Mouse (Mus musculus) limb, embryonic 13.5 days (tissue): Measurements from ENCODE around the gene Gzmf. TPM values are rescaled to one million over a fixed set of nuclear protein-coding genes. Genes with fewer than 3 reads are reported as not detected.
"Not testable (repeated sequence)": the region's sequence is repeated elsewhere in the genome, so short reads cannot be mapped to it uniquely, and the experiment has no call there.

Experiments
- ATAC-seq: fragments of 200-750 bp; cut with Nextera tagmentation; 2 replicates; pipeline ENCODE4 v1.8.0; 2017; ENCODE audit warnings: low read depth, moderate number of reproducible peaks, moderate TSS enrichment; ENCODE audit not compliant: low FRiP score
- H3K27ac ChIP-seq: fragments of 300-500 bp; sonication (generic); 2 replicates; pipeline ENCODE4 v1.5.1; 2015; ENCODE audit warnings: inconsistent platforms, mild to moderate bottlenecking, moderate library complexity
- H3K27me3 ChIP-seq: fragments of 300-500 bp; sonication (generic); 2 replicates; pipeline ENCODE4 v1.6.1; 2015; ENCODE audit warnings: mild to moderate bottlenecking, inconsistent platforms
- H3K36me3 ChIP-seq: fragments of 300-500 bp; sonication (generic); 2 replicates; pipeline ENCODE4 v1.6.1; 2015; ENCODE audit warnings: inconsistent platforms, mild to moderate bottlenecking, moderate library complexity
- H3K4me1 ChIP-seq: fragments of 300-500 bp; sonication (generic); 2 replicates; pipeline ENCODE4 v1.6.1; 2015; ENCODE audit warnings: inconsistent platforms
- H3K4me2 ChIP-seq: fragments of 300-500 bp; sonication (generic); replicated peaks from 2 replicates; pipeline ENCODE4 v1.6.1; 2015; ENCODE audit warnings: inconsistent platforms, mild to moderate bottlenecking, moderate library complexity
- H3K4me3 ChIP-seq: fragments of 300-500 bp; sonication (generic); 2 replicates; pipeline ENCODE4 v1.5.1; 2015; ENCODE audit warnings: moderate library complexity, mild to moderate bottlenecking, inconsistent platforms
- H3K9ac ChIP-seq: fragments of 300-500 bp; sonication (generic); 2 replicates; pipeline ENCODE4 v1.6.1; 2015; ENCODE audit warnings: mild to moderate bottlenecking, inconsistent platforms
- H3K9me3 ChIP-seq: fragments of 300-500 bp; sonication (generic); 2 replicates; pipeline ENCODE4 v1.6.1; 2016; ENCODE audit warnings: inconsistent platforms
- WGBS: fragments of 180-500 bp; shearing (Covaris S2); methylation state at CpG from one replicate; pipeline ENCODE4 v1.1.7; 2015; 5-methylcytosine and 5-hydroxymethylcytosine counted together
- polyA plus RNA-seq: library from polyadenylated mRNA; unstranded; fragments of >200 nt; fragmentation: Nextera tagmentation; extraction: Ambion mirVana; gene quantifications from 2 replicates; pipeline ENCODE4 v1.2.1, GENCODE M21; 2015

The Gzmf gene
- polyA plus RNA-seq: not detected in 2 replicates

DNA sequence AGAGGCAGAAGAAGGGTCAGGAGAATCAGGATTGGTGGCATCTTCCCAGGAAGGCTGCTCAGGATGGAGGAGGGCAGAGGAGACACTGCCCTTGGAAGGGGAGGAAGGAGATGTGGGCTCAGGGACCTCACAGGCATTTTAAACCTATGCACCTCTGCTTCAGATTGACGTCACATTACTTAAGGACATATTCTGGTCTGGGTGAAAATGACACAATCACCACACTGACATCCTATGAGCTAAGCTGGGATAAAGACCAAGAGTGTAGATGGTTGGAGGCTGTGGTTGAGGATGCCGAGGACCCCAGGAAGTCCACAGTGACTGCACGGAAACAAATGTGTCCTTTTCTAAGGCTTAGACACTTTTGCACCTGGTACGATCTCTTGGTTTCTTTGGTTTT, at the start of gene Gzmf:
Gene Gzmf, minus strand, starts transcription at position 101 of the 400 bp plus-strand sequence.
- Histone ChIP-seq H3K4me3 (no peak within 1 kb of the TSS), H3K27ac (no peak within 1 kb of the TSS), H3K9ac (no peak within 1 kb of the TSS), H3K27me3 (no peaks in the 10 kb centered on the region), H3K4me2 (no peak within 1 kb of the TSS), H3K9me3 (no peaks in the 10 kb centered on the region), H3K36me3 (no peaks in the 10 kb centered on the region), H3K4me1 (no peaks in the 10 kb centered on the region)
- ATAC-seq: no peak
- WGBS: 88% methylated on average over 4 of the region's 4 CpGs

GRCm38 (mm10) chr14:56240409-56240808, 29.2 kb upstream of the Gzmf start:
- H3K4me1 ChIP-seq: no peaks in the 10 kb centered on the region
- no peak overlapping the region for H3K4me3 ChIP-seq
- no peaks in the 10 kb centered on the region for H3K36me3 ChIP-seq
- H3K4me2 ChIP-seq: no peak overlapping the region
- H3K9ac ChIP-seq: no peak overlapping the region
- no peaks in the 10 kb centered on the region for H3K9me3 ChIP-seq
- no peaks in the 10 kb centered on the region for H3K27me3 ChIP-seq
- no peak overlapping the region for H3K27ac ChIP-seq
- ATAC-seq: no peak

GRCm38 (mm10) chr14:56234556-56234955, 23.3 kb upstream of the Gzmf start, which contains the start of gene Gzmc:
Gene Gzmc (minus strand): TSS chr14:56234656.
- ATAC-seq: no peak
- Histone ChIP-seq H3K9ac (no peak within 1 kb of the TSS), H3K4me1 (no peaks in the 10 kb centered on the region), H3K4me2 (no peak within 1 kb of the TSS), H3K27ac (no peak within 1 kb of the TSS), H3K27me3 (no peaks in the 10 kb centered on the region), H3K4me3 (no peak within 1 kb of the TSS), H3K36me3 (no peaks in the 10 kb centered on the region), H3K9me3 (no peaks in the 10 kb centered on the region)
- 66% methylated on average over 2 of the region's 2 CpGs for WGBS

DNA sequence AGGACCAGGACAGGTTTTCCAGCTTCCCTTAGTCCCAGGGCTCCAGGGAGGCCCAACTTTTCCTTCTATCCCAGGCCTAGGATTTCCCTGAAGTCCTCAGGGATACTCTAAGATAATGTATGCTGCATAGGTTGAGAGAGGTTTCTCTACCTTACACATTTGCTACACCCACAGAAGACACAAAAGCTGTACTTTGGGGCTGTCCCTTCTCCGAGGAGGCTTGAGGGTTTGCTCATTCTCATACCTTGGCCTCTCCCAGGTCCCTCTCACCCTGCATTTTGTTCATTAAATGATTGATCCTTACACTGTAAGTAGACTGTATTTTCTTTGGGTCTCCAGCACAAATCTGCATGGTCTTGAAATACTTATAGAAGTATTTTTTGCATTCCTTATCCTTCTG, 5.6 kb downstream of the Gzmf start:
- H3K9ac ChIP-seq: no peak overlapping the region
- H3K27ac ChIP-seq: no peak overlapping the region
- no peak for ATAC-seq
- H3K4me1 ChIP-seq: no peaks in the 10 kb centered on the region
- H3K27me3 ChIP-seq: no peaks in the 10 kb centered on the region
- no peaks in the 10 kb centered on the region for H3K36me3 ChIP-seq
- no peak overlapping the region for H3K4me3 ChIP-seq
- H3K9me3 ChIP-seq: no peaks in the 10 kb centered on the region
- H3K4me2 ChIP-seq: no peak overlapping the region
- 89% methylated on average over 1 of the region's 1 CpGs for WGBS

DNA sequence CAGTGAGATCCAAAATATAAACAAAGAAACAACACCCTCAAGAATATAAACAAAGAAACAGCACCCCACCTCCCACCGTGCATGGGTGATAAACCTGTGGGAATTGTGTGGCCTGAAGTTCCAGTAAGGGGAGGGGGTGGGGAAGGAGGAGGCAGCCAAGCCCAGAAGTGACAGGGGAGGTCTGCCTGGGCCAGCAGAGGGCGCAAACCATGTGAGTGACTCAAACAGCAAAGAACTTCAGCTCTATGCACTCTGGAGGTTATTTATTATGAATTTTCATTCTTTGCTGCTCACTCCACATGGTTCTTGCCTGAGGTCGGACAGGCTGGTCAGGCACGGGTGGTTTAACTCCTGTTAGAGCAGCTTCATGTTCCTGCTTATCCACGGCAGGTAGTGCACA, 6.2 kb downstream of the Gzmf start:
- H3K36me3 ChIP-seq, H3K4me3 ChIP-seq, H3K27me3 ChIP-seq, ATAC-seq, H3K9me3 ChIP-seq, H3K27ac ChIP-seq, H3K9ac ChIP-seq, H3K4me2 ChIP-seq, H3K4me1 ChIP-seq: not testable (repeated sequence)
- 39% methylated on average over 5 of the region's 5 CpGs for WGBS

DNA sequence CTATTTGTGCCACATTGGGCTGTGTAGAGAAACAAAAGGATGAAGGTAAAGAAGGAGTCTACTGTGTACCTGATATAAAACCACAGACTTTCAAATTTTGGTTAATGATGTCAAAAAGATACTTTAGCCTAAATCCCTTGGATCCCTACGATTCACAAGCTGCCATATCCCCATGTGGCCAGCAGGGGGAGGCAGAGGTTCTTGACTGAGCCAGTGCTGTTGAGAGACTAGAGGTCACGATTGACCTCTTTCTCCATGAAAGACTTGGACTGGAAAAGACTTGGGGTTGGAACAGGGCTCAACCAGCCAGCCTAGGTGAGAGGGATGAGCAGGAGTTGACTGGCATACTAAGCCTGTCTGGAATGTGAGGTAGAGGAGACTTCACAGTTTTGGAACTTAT, 7.2 kb downstream of the Gzmf start:
- H3K9ac ChIP-seq: no peak overlapping the region

DNA sequence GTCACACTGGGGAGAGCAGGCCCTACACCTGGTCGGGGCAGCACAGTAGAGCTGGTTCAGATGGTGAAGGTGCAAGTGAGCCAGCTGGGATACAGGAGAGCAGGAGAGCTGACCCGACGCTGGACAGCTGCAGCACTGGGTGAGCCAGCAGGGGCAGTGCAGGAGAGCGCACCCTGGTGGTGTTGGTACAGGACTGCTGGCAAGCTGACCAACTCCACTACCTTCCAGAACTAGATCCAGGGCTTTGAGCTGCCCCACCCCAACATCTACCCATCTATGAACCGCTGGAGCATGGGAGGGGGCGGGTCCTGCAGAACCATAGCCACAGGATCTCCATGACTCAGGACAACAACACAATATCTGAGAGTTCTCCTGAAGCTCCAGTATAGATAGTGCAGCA, 24.3 kb downstream of the Gzmf start:
- ATAC-seq: no peak
- WGBS: 60% methylated on average over 6 of the region's 6 CpGs
- Histone ChIP-seq H3K4me1 (no peaks in the 10 kb centered on the region), H3K27ac (no peak overlapping the region), H3K36me3 (no peaks in the 10 kb centered on the region), H3K9ac (no peak overlapping the region), H3K4me2 (no peak overlapping the region), H3K4me3 (no peak overlapping the region), H3K9me3 (no peaks in the 10 kb centered on the region), H3K27me3 (no peaks in the 10 kb centered on the region)

More for the DNA sequence above, 7.2 kb downstream of the Gzmf start:
- H3K4me1 ChIP-seq: no peaks in the 10 kb centered on the region
- no peak for ATAC-seq
- WGBS: 8% methylated on average over 2 of the region's 2 CpGs
- no peak overlapping the region for H3K27ac ChIP-seq
- no peak overlapping the region for H3K4me3 ChIP-seq
- H3K27me3 ChIP-seq: no peaks in the 10 kb centered on the region
- no peak overlapping the region for H3K4me2 ChIP-seq
- no peaks in the 10 kb centered on the region for H3K9me3 ChIP-seq
- no peaks in the 10 kb centered on the region for H3K36me3 ChIP-seq

DNA sequence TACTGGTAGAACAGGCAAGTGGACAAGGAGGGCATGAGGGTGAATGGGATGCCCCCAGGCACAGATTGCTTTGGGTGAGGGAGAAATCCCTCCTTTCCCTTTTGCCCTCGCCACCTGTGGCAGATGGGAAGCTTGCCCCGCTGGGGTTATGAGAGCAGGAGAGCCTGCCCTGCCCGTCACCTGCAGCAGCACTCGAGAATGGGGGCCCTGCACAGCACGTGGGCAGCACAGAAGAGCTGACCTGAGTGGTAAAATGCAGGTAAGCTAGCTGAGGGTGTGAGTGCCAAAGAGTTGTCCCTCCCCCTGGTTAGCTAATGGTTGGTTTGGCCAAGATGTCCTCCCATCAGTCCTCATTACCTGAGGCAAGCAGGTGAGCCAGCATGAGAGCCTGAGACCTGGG, 24.7 kb downstream of the Gzmf start:
- H3K4me2 ChIP-seq: no peak overlapping the region
- 75% methylated on average over 5 of the region's 5 CpGs for WGBS
- H3K9me3 ChIP-seq: no peaks in the 10 kb centered on the region
- no peaks in the 10 kb centered on the region for H3K36me3 ChIP-seq
- no peak for ATAC-seq
- H3K9ac ChIP-seq: no peak overlapping the region
- H3K27me3 ChIP-seq: no peaks in the 10 kb centered on the region
- no peaks in the 10 kb centered on the region for H3K4me1 ChIP-seq
- H3K4me3 ChIP-seq: no peak overlapping the region
- H3K27ac ChIP-seq: no peak overlapping the region

- WGBS: 22% methylated on average over 8 of the region's 8 CpGs
- H3K9me3 ChIP-seq, ATAC-seq: not testable (repeated sequence)
Measured at GRCm38 (mm10) chr14:56177651-56178050, 33.6 kb downstream of the Gzmf start.

GRCm38 (mm10) chr14:56174499-56174898, 36.7 kb downstream of the Gzmf start, which contains the start of gene Gzmn:
Gene Gzmn (minus strand): TSS chr14:56174599.
- Histone ChIP-seq H3K4me3 (no peak within 1 kb of the TSS), H3K4me2 (no peak within 1 kb of the TSS), H3K27me3 (no peaks in the 10 kb centered on the region), H3K36me3 (no peaks in the 10 kb centered on the region), H3K9me3 (no peaks in the 10 kb centered on the region), H3K9ac (no peak within 1 kb of the TSS), H3K27ac (no peak within 1 kb of the TSS), H3K4me1 (no peaks in the 10 kb centered on the region)
- ATAC-seq: no peak
- WGBS: 90% methylated on average over 5 of the region's 5 CpGs

More at GRCm38 (mm10) chr14:56177651-56178050, 33.6 kb downstream of the Gzmf start:
- H3K4me3 ChIP-seq, H3K4me2 ChIP-seq, H3K36me3 ChIP-seq, H3K9ac ChIP-seq, H3K27ac ChIP-seq, H3K27me3 ChIP-seq, H3K4me1 ChIP-seq: not testable (repeated sequence)

DNA sequence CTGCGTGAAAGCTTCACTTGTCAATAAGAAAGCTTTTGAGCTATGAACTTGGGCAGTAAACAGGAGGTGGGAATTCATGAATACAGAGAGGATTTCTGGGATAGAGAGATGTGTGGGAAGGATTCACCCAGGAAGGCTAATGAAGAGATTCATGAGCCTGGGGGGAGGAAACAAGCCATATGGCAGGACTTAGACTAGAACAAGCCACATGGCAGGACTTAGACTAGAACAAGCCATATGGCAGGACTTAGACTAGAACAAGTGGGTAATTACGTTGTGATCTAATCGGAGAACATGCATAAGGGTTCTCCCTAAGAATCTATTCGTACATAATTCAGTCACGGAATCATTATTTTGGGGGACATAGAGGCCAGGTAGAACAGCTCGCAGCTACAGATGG, 37.8 kb downstream of the Gzmf start:
- Histone ChIP-seq H3K27me3 (no peaks in the 10 kb centered on the region), H3K27ac (no peak overlapping the region), H3K4me2 (no peak overlapping the region), H3K4me3 (no peak overlapping the region), H3K9ac (no peak overlapping the region), H3K36me3 (no peaks in the 10 kb centered on the region), H3K4me1 (no peaks in the 10 kb centered on the region), H3K9me3 (no peaks in the 10 kb centered on the region)
- ATAC-seq: no peak
- 91% methylated on average over 6 of the region's 6 CpGs for WGBS

DNA sequence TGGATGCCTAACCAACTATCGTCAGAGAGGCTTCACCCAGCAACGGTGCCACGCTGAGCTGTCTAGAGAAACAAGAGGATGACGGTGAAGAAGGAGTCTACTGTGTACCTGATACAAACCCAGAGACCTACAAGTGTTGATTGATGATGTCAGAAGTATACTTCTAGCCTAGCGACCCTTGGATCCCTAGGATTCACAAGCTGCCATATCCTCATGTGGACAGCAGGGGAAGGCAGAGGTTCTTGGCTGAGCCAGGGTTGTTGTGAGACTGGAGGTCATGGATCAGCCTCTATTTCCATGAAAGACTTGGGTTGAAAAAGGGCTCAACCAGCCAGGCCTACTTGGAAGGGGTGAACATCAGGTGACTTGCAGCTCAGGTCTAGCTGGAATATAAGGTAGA, 38.5 kb downstream of the Gzmf start:
- H3K36me3 ChIP-seq: no peaks in the 10 kb centered on the region
- 89% methylated on average over 5 of the region's 5 CpGs for WGBS
- no peaks in the 10 kb centered on the region for H3K4me1 ChIP-seq
- no peak overlapping the region for H3K4me3 ChIP-seq
- H3K27ac ChIP-seq: no peak overlapping the region
- ATAC-seq: no peak
- no peak overlapping the region for H3K4me2 ChIP-seq
- H3K27me3 ChIP-seq: no peaks in the 10 kb centered on the region
- H3K9me3 ChIP-seq: no peaks in the 10 kb centered on the region
- H3K9ac ChIP-seq: no peak overlapping the region

GRCm38 (mm10) chr14:56168009-56168408, 43.2 kb downstream of the Gzmf start:
- ATAC-seq: no peak
- Histone ChIP-seq H3K4me3 (no peak overlapping the region), H3K4me1 (no peaks in the 10 kb centered on the region), H3K4me2 (no peak overlapping the region), H3K9me3 (no peaks in the 10 kb centered on the region), H3K27me3 (no peaks in the 10 kb centered on the region), H3K9ac (no peak overlapping the region), H3K36me3 (no peaks in the 10 kb centered on the region), H3K27ac (no peak overlapping the region)
- 85% methylated on average over 6 of the region's 6 CpGs for WGBS
